Comparison of ENCODE assay signal across 16 mouse cellular contexts in genomic region chr5:146415218-146415617, GRCm38 (mm10). TPM values are rescaled to one million over a fixed set of nuclear protein-coding genes. Genes with fewer than 3 reads are reported as not detected.
DNase-seq lines count a peak whose midpoint lies in the region; ATAC-seq lines count a peak whose summit lies in the region.
"Had no signal": no experiment of that assay in that cellular context is flagged by ENCODE, and none has a peak within 500 bp of the region (broad histone marks: within the 10 kb centered on the region; RNA-seq: fewer than 3 reads in every experiment).

No protein-coding gene starts in this region.

- no peak overlapping the region for H3K4me3 ChIP-seq in hindbrain, embryonic 13.5 days
- no peak overlapping the region for H3K4me3 ChIP-seq in hindbrain, embryonic 14.5 days (replicated peaks; ENCODE audit: low read length)
- no peak overlapping the region for H3K4me3 ChIP-seq in midbrain, embryonic 15.5 days
- H3K4me3 ChIP-seq in midbrain, embryonic 13.5 days (replicated peaks): no peak overlapping the region
- H3K4me3 ChIP-seq: embryonic facial prominence, embryonic 15.5 days had no signal

- H3K4me1 ChIP-seq in hindbrain, embryonic 13.5 days (replicated peaks): peaks cover 75% of the 10 kb centered on the region
- peaks cover 40% of the 10 kb centered on the region for H3K4me1 ChIP-seq in hindbrain, embryonic 14.5 days (replicated peaks; ENCODE audit: control insufficient read depth, insufficient read depth, low read length)
- H3K4me1 ChIP-seq in midbrain, embryonic 15.5 days: peaks cover 48% of the 10 kb centered on the region
- H3K4me1 ChIP-seq in midbrain, embryonic 13.5 days (replicated peaks): peaks cover 37% of the 10 kb centered on the region

- no peaks in the 10 kb centered on the region for H3K27me3 ChIP-seq in hindbrain, embryonic 13.5 days
- H3K27me3 ChIP-seq in hindbrain, embryonic 14.5 days (ENCODE audit: control insufficient read depth, insufficient read depth, low read length): no peaks in the 10 kb centered on the region
- no peaks in the 10 kb centered on the region for H3K27me3 ChIP-seq in midbrain, embryonic 15.5 days (replicated peaks)
- no peaks in the 10 kb centered on the region for H3K27me3 ChIP-seq in midbrain, embryonic 13.5 days
- H3K27me3 ChIP-seq: embryonic facial prominence, embryonic 15.5 days; Patski had no signal

- no peak overlapping the region for H3K27ac ChIP-seq in hindbrain, embryonic 13.5 days
- H3K27ac ChIP-seq in hindbrain, embryonic 14.5 days: no peak overlapping the region
- no peak overlapping the region for H3K27ac ChIP-seq in midbrain, embryonic 15.5 days
- H3K27ac ChIP-seq in midbrain, embryonic 13.5 days: no peak overlapping the region
- H3K27ac ChIP-seq: embryonic facial prominence, embryonic 15.5 days had no signal

- ATAC-seq in hindbrain, embryonic 13.5 days (ENCODE audit: low FRiP score): peak; percentile 15; the same call in 1 of the 2 replicates
- no peak for ATAC-seq in hindbrain, embryonic 14.5 days (ENCODE audit: low FRiP score)
- peak; percentile 59 for ATAC-seq in midbrain, embryonic 15.5 days (replicated peaks)
- no peak for ATAC-seq in midbrain, embryonic 13.5 days
- ATAC-seq: lung, postnatal 0 days; Patski had no signal

- no peaks in the 10 kb centered on the region for H3K9me3 ChIP-seq in hindbrain, embryonic 13.5 days
- no peaks in the 10 kb centered on the region for H3K9me3 ChIP-seq in hindbrain, embryonic 14.5 days (ENCODE audit: control insufficient read depth, low read length)
- H3K9me3 ChIP-seq in midbrain, embryonic 15.5 days: no peaks in the 10 kb centered on the region
- no peaks in the 10 kb centered on the region for H3K9me3 ChIP-seq in midbrain, embryonic 13.5 days
- H3K9me3 ChIP-seq: embryonic facial prominence, embryonic 15.5 days had no signal

- H3K9ac ChIP-seq in hindbrain, embryonic 13.5 days: no peak overlapping the region
- no peak overlapping the region for H3K9ac ChIP-seq in hindbrain, embryonic 14.5 days
- H3K9ac ChIP-seq in midbrain, embryonic 15.5 days: no peak overlapping the region
- no peak overlapping the region for H3K9ac ChIP-seq in midbrain, embryonic 13.5 days (replicated peaks)
- H3K9ac ChIP-seq: embryonic facial prominence, embryonic 15.5 days had no signal

- H3K36me3 ChIP-seq in hindbrain, embryonic 13.5 days: no peaks in the 10 kb centered on the region
- no peaks in the 10 kb centered on the region for H3K36me3 ChIP-seq in hindbrain, embryonic 14.5 days (replicated peaks; ENCODE audit: control insufficient read depth, insufficient read depth)
- no peaks in the 10 kb centered on the region for H3K36me3 ChIP-seq in midbrain, embryonic 15.5 days (replicated peaks)
- H3K36me3 ChIP-seq in midbrain, embryonic 13.5 days: no peaks in the 10 kb centered on the region
- H3K36me3 ChIP-seq: embryonic facial prominence, embryonic 15.5 days had no signal

- H3K4me2 ChIP-seq in hindbrain, embryonic 13.5 days: no peak overlapping the region
- no peak overlapping the region for H3K4me2 ChIP-seq in hindbrain, embryonic 14.5 days (replicated peaks)
- H3K4me2 ChIP-seq in midbrain, embryonic 15.5 days: no peak overlapping the region
- H3K4me2 ChIP-seq in midbrain, embryonic 13.5 days (replicated peaks): no peak overlapping the region
- H3K4me2 ChIP-seq: embryonic facial prominence, embryonic 15.5 days; heart, embryonic 11.5 days; liver, embryonic 11.5 days had no signal

- DNase-seq in hindbrain, embryonic 14.5 days (ENCODE audit: low spot score): no peak
- DNase-seq in layer of hippocampus, adult 11-12 months (ENCODE audit: low spot score): peak; percentile 52
- peak; percentile 50 for DNase-seq in right cerebral cortex, postnatal 4 days
- no peak for DNase-seq in heart, adult 9 months (ENCODE audit: low spot score in 2 of 2)
- DNase-seq: adrenal gland, adult 2 months; cerebellum, postnatal 25 days; kidney, adult 8-10 months; thymus, postnatal 36 days had no signal

- 66% methylated on average over 12 of the region's 12 CpGs for WGBS in hindbrain, embryonic 13.5 days
- WGBS in hindbrain, embryonic 14.5 days: 54% methylated on average over 12 of the region's 12 CpGs
- WGBS in midbrain, embryonic 15.5 days: 73% methylated on average over 12 of the region's 12 CpGs
- 89% methylated on average over 12 of the region's 12 CpGs for WGBS in midbrain, embryonic 13.5 days

RNA-seq across cellular contexts. Expression of gene Wasf3, which starts 30.4 kb away (rescaled TPM):
- polyA plus RNA-seq in hindbrain, embryonic 13.5 days (2015; fragmentation: Nextera tagmentation; extraction: Ambion mirVana): 14.1 and 14.2 TPM in 2 replicates
- 10.3 and 10.4 TPM in 2 replicates for polyA plus RNA-seq in hindbrain, embryonic 14.5 days (2014; fragmentation: Nextera tagmentation; extraction: Ambion mirVana)
- polyA plus RNA-seq in midbrain, embryonic 15.5 days (2015; fragmentation: Nextera tagmentation; extraction: Ambion mirVana): 18.5 and 18.8 TPM in 2 replicates
- polyA plus RNA-seq in midbrain, embryonic 13.5 days (2015; fragmentation: Nextera tagmentation; extraction: Ambion mirVana): 11.5 and 12.1 TPM in 2 replicates

Comparison
In these comparisons a context has a peak if more than half of its experiments do, and no peak if none do; other contexts are left out.
1. ATAC-seq: peak in hindbrain, embryonic 13.5 days (single experiment) and midbrain, embryonic 15.5 days (single experiment); none in hindbrain, embryonic 14.5 days (single experiment) and midbrain, embryonic 13.5 days (single experiment).
2. DNase-seq: peak in layer of hippocampus, adult 11-12 months (single experiment) and right cerebral cortex, postnatal 4 days (single experiment); none in hindbrain, embryonic 14.5 days (single experiment) and heart, adult 9 months (0 of 2).